Mouse (Mus musculus) forebrain, embryonic 12.5 days (tissue): ENCODE data around the gene Shcbp1l. TPM values are rescaled to one million over a fixed set of nuclear protein-coding genes. Genes with fewer than 3 reads are reported as not detected.

Experiments used
- ATAC-seq: fragments of 200-750 bp; cut with Nextera tagmentation; 2 replicates; pipeline ENCODE4 v1.8.0; 2017; ENCODE audit warnings: moderate TSS enrichment; ENCODE audit not compliant: low FRiP score
- H3K27ac ChIP-seq: fragments of 300-500 bp; sonication (generic); 2 replicates; pipeline ENCODE4 v1.5.1; 2016; ENCODE audit warnings: mild to moderate bottlenecking
- H3K27me3 ChIP-seq: fragments of 300-500 bp; sonication (generic); 2 replicates; pipeline ENCODE4 v1.6.1; 2016; ENCODE audit warnings: mild to moderate bottlenecking
- H3K36me3 ChIP-seq: fragments of 300-500 bp; sonication (generic); replicated peaks from 2 replicates; pipeline ENCODE4 v1.6.1; 2016; ENCODE audit warnings: mild to moderate bottlenecking
- H3K4me1 ChIP-seq: fragments of 300-500 bp; sonication (generic); 2 replicates; pipeline ENCODE4 v1.6.1; 2016
- H3K4me2 ChIP-seq: fragments of 300-500 bp; sonication (generic); 2 replicates; pipeline ENCODE4 v1.6.1; 2016; ENCODE audit warnings: mild to moderate bottlenecking, moderate library complexity
- H3K4me3 ChIP-seq: fragments of 300-500 bp; sonication (generic); replicated peaks from 2 replicates; pipeline ENCODE4 v1.5.1; 2016; ENCODE audit warnings: mild to moderate bottlenecking
- H3K9ac ChIP-seq: fragments of 300-500 bp; sonication (generic); 2 replicates; pipeline ENCODE4 v1.6.1; 2016; ENCODE audit warnings: mild to moderate bottlenecking
- H3K9me3 ChIP-seq: fragments of 300-500 bp; sonication (generic); 2 replicates; pipeline ENCODE4 v1.6.1; 2016
- WGBS: fragments of 180-500 bp; shearing (Covaris S2); methylation state at CpG from one replicate; pipeline ENCODE4 v1.1.7; 2016; 5-methylcytosine and 5-hydroxymethylcytosine counted together
- polyA plus RNA-seq: library from polyadenylated mRNA; unstranded; fragments of >200 nt; fragmentation: Nextera tagmentation; extraction: Ambion mirVana; gene quantifications from 2 replicates; pipeline ENCODE4 v1.2.1, GENCODE M21; 2016

The Shcbp1l gene
- polyA plus RNA-seq, 1 experiment from 2014 or later: 0.29 TPM

GRCm38 (mm10) chr1:153432329-153432728 lies 7.4 kb downstream of the Shcbp1l start:
- no peaks in the 10 kb centered on the region for H3K4me1 ChIP-seq
- H3K4me2 ChIP-seq: no peak overlapping the region
- H3K27ac ChIP-seq: no peak overlapping the region
- H3K4me3 ChIP-seq: no peak overlapping the region
- WGBS: 84% methylated on average over 2 of the region's 2 CpGs
- no peaks in the 10 kb centered on the region for H3K36me3 ChIP-seq
- H3K9ac ChIP-seq: no peak overlapping the region
- H3K27me3 ChIP-seq: peaks cover 4% of the 10 kb centered on the region; the same call in 1 of the 2 replicates
- ATAC-seq: no peak
- H3K9me3 ChIP-seq: no peaks in the 10 kb centered on the region

GRCm38 (mm10) chr1:153433851-153434589 lies 9.1 kb downstream of the Shcbp1l start:
- H3K4me1 ChIP-seq: no peaks in the 10 kb centered on the region
- no peak for ATAC-seq
- H3K36me3 ChIP-seq: no peaks in the 10 kb centered on the region
- no peaks in the 10 kb centered on the region for H3K27me3 ChIP-seq
- no peak overlapping the region for H3K4me2 ChIP-seq
- no peak overlapping the region for H3K4me3 ChIP-seq
- no peaks in the 10 kb centered on the region for H3K9me3 ChIP-seq
- H3K9ac ChIP-seq: no peak overlapping the region
- 89% methylated on average over 5 of the region's 5 CpGs for WGBS
- no peak overlapping the region for H3K27ac ChIP-seq

- Histone ChIP-seq H3K36me3 (no peaks in the 10 kb centered on the region), H3K4me2 (no peak overlapping the region), H3K27ac (no peak overlapping the region), H3K4me3 (no peak overlapping the region), H3K9me3 (no peaks in the 10 kb centered on the region), H3K4me1 (no peaks in the 10 kb centered on the region), H3K9ac (no peak overlapping the region), H3K27me3 (no peaks in the 10 kb centered on the region)
- WGBS: 88% methylated on average over 11 of the region's 11 CpGs
- ATAC-seq: no peak
Measured at GRCm38 (mm10) chr1:153437536-153437935, 12.6 kb downstream of the Shcbp1l start.

- Histone ChIP-seq H3K4me2 (no peak overlapping the region), H3K9ac (no peak overlapping the region), H3K4me3 (no peak overlapping the region), H3K27ac (no peak overlapping the region), H3K27me3 (no peaks in the 10 kb centered on the region), H3K36me3 (no peaks in the 10 kb centered on the region), H3K4me1 (no peaks in the 10 kb centered on the region), H3K9me3 (no peaks in the 10 kb centered on the region)
- ATAC-seq: no peak
- 83% methylated on average over 4 of the region's 4 CpGs for WGBS
Measured at GRCm38 (mm10) chr1:153440752-153441151, 15.8 kb downstream of the Shcbp1l start.

GRCm38 (mm10) chr1:153441656-153442055 lies 16.7 kb downstream of the Shcbp1l start:
- no peaks in the 10 kb centered on the region for H3K4me1 ChIP-seq
- no peaks in the 10 kb centered on the region for H3K9me3 ChIP-seq
- no peaks in the 10 kb centered on the region; the same call in 1 of the 2 replicates for H3K36me3 ChIP-seq
- H3K4me2 ChIP-seq: no peak overlapping the region
- no peak overlapping the region for H3K27ac ChIP-seq
- no peaks in the 10 kb centered on the region for H3K27me3 ChIP-seq
- no peak overlapping the region for H3K4me3 ChIP-seq
- no peak for ATAC-seq
- WGBS: 79% methylated on average over 3 of the region's 3 CpGs
- no peak overlapping the region for H3K9ac ChIP-seq

- Histone ChIP-seq H3K4me1 (no peaks in the 10 kb centered on the region), H3K4me2 (no peak overlapping the region), H3K9me3 (no peaks in the 10 kb centered on the region), H3K4me3 (no peak overlapping the region), H3K27ac (no peak overlapping the region), H3K36me3 (no peaks in the 10 kb centered on the region; the same call in 1 of the 2 replicates), H3K27me3 (no peaks in the 10 kb centered on the region), H3K9ac (no peak overlapping the region)
- 83% methylated on average over 1 of the region's 1 CpGs for WGBS
- no peak for ATAC-seq
Measured at GRCm38 (mm10) chr1:153443019-153443418, 18.1 kb downstream of the Shcbp1l start.

GRCm38 (mm10) chr1:153443632-153444031 lies 18.7 kb downstream of the Shcbp1l start:
- ATAC-seq: no peak
- no peaks in the 10 kb centered on the region for H3K9me3 ChIP-seq

GRCm38 (mm10) chr1:153446120-153446831 lies 21.3 kb downstream of the Shcbp1l start:
- Histone ChIP-seq H3K9ac (no peak overlapping the region), H3K4me3 (no peak overlapping the region), H3K36me3 (peaks cover 5% of the 10 kb centered on the region), H3K9me3 (no peaks in the 10 kb centered on the region), H3K27me3 (no peaks in the 10 kb centered on the region), H3K27ac (no peak overlapping the region), H3K4me1 (no peaks in the 10 kb centered on the region), H3K4me2 (no peak overlapping the region)
- ATAC-seq: no peak
- WGBS: 95% methylated on average over 20 of the region's 20 CpGs

More at GRCm38 (mm10) chr1:153443632-153444031, 18.7 kb downstream of the Shcbp1l start:
- WGBS: 81% methylated on average over 4 of the region's 4 CpGs
- H3K27ac ChIP-seq: no peak overlapping the region
- H3K27me3 ChIP-seq: no peaks in the 10 kb centered on the region
- H3K4me3 ChIP-seq: no peak overlapping the region
- H3K4me1 ChIP-seq: no peaks in the 10 kb centered on the region
- H3K4me2 ChIP-seq: no peak overlapping the region
- no peaks in the 10 kb centered on the region; the same call in 1 of the 2 replicates for H3K36me3 ChIP-seq
- no peak overlapping the region for H3K9ac ChIP-seq

GRCm38 (mm10) chr1:153451237-153452154 lies 26.5 kb downstream of the Shcbp1l start:
- no peak overlapping the region for H3K9ac ChIP-seq

GRCm38 (mm10) chr1:153453146-153453642 lies 28.2 kb downstream of the Shcbp1l start:
- Histone ChIP-seq H3K27me3 (no peaks in the 10 kb centered on the region), H3K4me3 (no peak overlapping the region), H3K9me3 (no peaks in the 10 kb centered on the region), H3K36me3 (peaks cover 42% of the 10 kb centered on the region), H3K27ac (no peak overlapping the region), H3K4me1 (no peaks in the 10 kb centered on the region), H3K9ac (no peak overlapping the region), H3K4me2 (no peak overlapping the region)
- WGBS: 85% methylated on average over 3 of the region's 3 CpGs
- ATAC-seq: peak; percentile 9; the same call in 1 of the 2 replicates

More at GRCm38 (mm10) chr1:153451237-153452154, 26.5 kb downstream of the Shcbp1l start:
- peak; percentile 41; the same call in 1 of the 2 replicates for ATAC-seq
- Histone ChIP-seq H3K27ac (no peak overlapping the region), H3K4me2 (no peak overlapping the region), H3K9me3 (no peaks in the 10 kb centered on the region), H3K27me3 (no peaks in the 10 kb centered on the region), H3K4me1 (no peaks in the 10 kb centered on the region), H3K4me3 (no peak overlapping the region), H3K36me3 (peaks cover 31% of the 10 kb centered on the region)
- 74% methylated on average over 10 of the region's 10 CpGs for WGBS

GRCm38 (mm10) chr1:153456137-153456536 lies 31.2 kb downstream of the Shcbp1l start:
- Histone ChIP-seq H3K9ac (no peak overlapping the region), H3K9me3 (no peaks in the 10 kb centered on the region), H3K27ac (no peak overlapping the region), H3K4me1 (no peaks in the 10 kb centered on the region), H3K27me3 (no peaks in the 10 kb centered on the region), H3K36me3 (peaks cover 66% of the 10 kb centered on the region), H3K4me3 (no peak overlapping the region), H3K4me2 (no peak overlapping the region)
- 92% methylated on average over 5 of the region's 5 CpGs for WGBS
- ATAC-seq: peak; percentile 42; the same call in 1 of the 2 replicates

GRCm38 (mm10) chr1:153461796-153462195 lies 36.8 kb downstream of the Shcbp1l start:
- H3K36me3 ChIP-seq: peaks cover 83% of the 10 kb centered on the region
- H3K9me3 ChIP-seq: no peaks in the 10 kb centered on the region
- no peak overlapping the region for H3K4me2 ChIP-seq
- no peak overlapping the region for H3K27ac ChIP-seq
- 84% methylated on average over 1 of the region's 1 CpGs for WGBS
- H3K4me1 ChIP-seq: no peaks in the 10 kb centered on the region
- no peaks in the 10 kb centered on the region for H3K27me3 ChIP-seq
- no peak for ATAC-seq
- H3K9ac ChIP-seq: no peak overlapping the region
- no peak overlapping the region for H3K4me3 ChIP-seq
